Mouse (Mus musculus): ENCODE measurements at regions not wholly inside any gene's neighbourhood (a gene's known extent, or its start where the extent isn't known, plus 50 kb on each side); places are given as distances from the start of the nearest gene placed in this dataset.
A peak's percentile ranks its signal among the peaks of the same experiment; 100 is the strongest.

DNA sequence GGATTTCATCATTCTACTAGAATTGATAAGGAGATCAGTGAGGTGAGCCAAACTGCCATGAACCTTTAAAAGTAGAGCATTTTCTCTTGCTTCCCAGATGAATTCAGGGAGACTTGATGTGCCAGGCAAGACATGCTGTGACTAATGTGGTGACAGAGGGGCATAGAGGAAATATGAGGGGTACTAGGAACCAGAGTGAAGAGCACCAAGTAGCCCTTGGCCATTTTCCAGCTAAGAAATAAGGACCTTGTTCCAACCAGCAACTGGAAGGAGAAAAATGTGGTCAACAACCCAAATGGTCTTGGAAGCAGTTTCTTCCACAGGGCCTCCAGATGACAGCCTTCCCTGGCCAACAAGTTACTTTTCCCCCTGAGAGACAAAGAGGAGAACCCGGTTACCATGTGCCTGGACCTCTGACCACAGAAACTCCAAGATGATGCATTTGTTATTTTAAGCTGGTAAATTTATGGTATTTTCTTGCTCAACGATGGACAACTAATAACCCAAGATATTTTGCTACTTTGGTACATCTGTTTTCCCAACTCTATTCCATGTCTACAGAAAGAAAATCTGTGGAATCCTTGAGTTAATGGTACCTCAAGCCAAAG lies 351.8 kb downstream of the Osr1 start:
- DNase-seq (ENCODE audit: extremely low spot score, low spot score), result no peak

GRCm38 (mm10) chr12:9924561-9924960 lies 354.6 kb downstream of the Osr1 start:
- no peak for DNase-seq (ENCODE audit: extremely low spot score, low spot score)

GRCm38 (mm10) chr12:9934158-9934557 lies 364.2 kb downstream of the Osr1 start:
- no peak for DNase-seq (ENCODE audit: extremely low spot score, low spot score)

- DNase-seq (ENCODE audit: extremely low spot score, low spot score), result no peak
These were observed 371.4 kb downstream of the Osr1 start for GRCm38 (mm10) chr12:9941357-9941756.

DNA sequence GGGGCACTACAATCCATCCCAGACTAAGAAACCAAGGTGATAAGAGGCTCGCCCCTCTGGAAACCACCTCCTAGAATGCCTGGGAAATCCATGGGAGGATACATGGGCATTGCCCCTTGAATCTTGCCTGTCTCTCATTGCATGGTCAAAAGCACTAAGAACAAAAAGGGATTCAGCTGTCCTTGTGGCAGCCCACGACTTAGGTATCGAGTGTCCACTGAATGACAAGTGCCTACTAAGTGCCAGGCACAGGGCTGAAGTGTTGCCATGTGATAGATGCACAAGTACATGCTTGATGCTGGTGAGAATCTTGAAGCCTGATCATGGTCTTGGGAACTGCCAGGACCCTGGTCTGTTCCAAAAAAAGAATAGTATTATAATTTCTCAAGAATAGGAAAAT lies 371.9 kb downstream of the Osr1 start:
- DNase-seq (ENCODE audit: extremely low spot score, low spot score), result no peak

DNA sequence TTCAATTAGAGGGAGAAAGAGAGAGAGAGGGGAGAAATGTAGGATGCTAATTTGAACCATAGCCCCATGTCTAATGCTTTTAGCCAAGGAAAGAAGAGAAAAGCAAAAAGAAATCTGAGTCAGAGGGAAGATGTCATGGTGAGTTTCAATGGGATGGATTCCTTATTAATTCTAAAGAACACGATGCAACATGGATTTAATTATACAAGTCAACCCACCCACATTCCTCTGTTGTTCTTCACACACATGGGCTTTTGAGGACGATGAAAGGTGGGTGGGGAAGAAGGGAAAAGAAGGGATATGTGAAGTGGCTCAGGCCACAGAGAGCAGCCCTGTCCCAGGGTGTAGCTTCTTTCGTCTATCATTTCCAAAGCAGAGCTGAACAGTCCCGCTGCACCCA lies 378.9 kb downstream of the Osr1 start:
- DNase-seq (ENCODE audit: extremely low spot score, low spot score), result no peak

GRCm38 (mm10) chr12:9952372-9952771 lies 382.5 kb downstream of the Osr1 start:
- no peak for DNase-seq (ENCODE audit: extremely low spot score, low spot score)

GRCm38 (mm10) chr12:9954178-9954888 lies 384.4 kb downstream of the Osr1 start:
- DNase-seq (ENCODE audit: extremely low spot score, low spot score), result no peak

GRCm38 (mm10) chr12:9969390-9969789 lies 399.5 kb downstream of the Osr1 start:
- DNase-seq (ENCODE audit: extremely low spot score, low spot score), result no peak

DNA sequence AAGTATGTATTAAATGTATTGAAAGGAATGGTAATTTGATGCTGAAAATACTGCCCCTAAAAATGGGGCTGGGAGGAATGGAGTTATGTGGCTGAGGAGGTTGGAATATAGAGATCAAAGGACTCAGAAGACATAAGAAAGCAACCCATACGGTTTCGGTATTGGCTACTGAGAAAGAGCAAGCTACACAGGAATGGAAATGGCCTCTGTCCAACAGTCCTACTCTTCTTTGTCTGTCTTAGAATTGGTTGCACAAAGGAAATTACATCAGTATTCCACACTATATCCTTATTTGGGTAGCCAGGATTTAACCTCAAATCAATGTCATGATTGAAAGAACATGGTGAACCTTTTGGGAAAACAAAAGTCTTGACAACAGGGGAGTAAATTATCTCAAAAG lies 399.0 kb upstream of the Nt5c1b start:
- no peak for DNase-seq (ENCODE audit: extremely low spot score, low spot score)

DNA sequence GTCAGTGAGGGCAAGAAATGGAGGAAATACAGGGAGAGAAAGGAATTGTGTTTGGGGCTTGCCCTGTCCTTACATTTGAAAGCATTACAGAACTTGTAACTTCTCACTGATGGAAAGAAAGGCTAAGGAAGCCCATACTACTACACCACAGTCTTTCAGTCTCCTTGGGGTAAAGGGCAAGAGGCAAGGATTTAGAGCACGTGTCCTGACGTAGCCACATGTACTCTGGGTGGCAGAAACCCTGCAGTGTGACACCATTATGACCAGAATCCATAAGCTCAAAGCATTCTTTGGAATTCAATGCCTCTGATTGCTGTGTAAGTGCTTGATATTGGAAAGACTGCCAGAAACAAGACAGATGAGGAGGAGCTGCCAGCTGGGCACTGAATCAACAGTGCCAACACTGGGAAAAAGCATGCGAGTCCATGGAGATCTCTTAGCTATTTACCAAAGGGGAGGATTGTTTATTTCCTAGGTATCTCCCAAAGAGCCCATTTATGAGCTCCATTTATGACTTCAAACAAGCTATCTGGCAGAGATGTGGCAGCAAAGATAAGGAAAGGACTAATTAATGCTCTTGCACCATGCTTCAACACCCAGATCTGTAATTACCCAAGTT lies 391.2 kb upstream of the Nt5c1b start:
- DNase-seq (ENCODE audit: extremely low spot score, low spot score), result no peak

- no peak for DNase-seq (ENCODE audit: extremely low spot score, low spot score)
These were observed 390.7 kb upstream of the Nt5c1b start for GRCm38 (mm10) chr12:9979113-9979507.

DNA sequence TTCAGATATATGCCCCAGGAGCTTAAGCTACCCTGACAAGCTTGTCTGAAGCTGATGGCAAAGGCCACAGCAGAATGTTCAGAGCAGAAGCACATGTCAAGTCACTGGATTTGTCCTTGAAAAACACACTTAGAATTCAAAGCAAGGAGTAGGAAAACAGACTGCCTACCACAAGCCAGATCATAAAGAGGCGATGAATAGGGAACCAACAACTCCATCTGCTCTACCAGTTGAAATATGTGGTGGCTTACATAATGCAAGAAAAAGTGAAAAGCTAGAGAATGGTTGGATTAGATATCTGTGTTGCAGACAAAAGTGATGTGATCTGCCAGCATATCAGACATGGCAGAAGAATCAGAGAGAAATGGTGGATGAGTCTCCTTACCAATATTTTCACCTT lies 378.5 kb upstream of the Nt5c1b start:
- DNase-seq (ENCODE audit: extremely low spot score, low spot score), result no peak

DNA sequence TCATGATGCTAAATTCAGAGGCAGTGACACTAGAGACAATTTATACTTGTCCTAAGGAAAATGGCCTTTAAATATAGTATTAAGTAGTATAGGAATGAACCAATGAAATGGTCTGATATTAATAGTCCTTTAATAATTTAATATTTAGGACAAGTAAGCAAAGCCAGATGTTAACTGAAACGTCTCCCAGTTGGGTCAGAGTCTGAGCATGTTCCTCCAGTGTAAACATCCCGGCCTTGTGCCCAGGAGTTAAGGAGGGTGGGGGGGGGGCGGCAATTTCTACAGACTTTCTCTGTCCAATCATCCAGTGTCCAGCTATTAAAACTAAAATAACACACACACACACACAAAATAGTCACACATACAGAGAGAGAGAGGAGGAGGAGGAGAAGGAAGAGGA lies 374.1 kb upstream of the Nt5c1b start:
- no peak for DNase-seq (ENCODE audit: extremely low spot score, low spot score)

- no peak for DNase-seq (ENCODE audit: extremely low spot score, low spot score)
These were observed 373.2 kb upstream of the Nt5c1b start for GRCm38 (mm10) chr12:9996455-9997189.

GRCm38 (mm10) chr12:9997190-9997561 lies 372.6 kb upstream of the Nt5c1b start:
- DNase-seq (ENCODE audit: extremely low spot score, low spot score), result no peak

GRCm38 (mm10) chr12:9997571-9997970 lies 372.2 kb upstream of the Nt5c1b start:
- no peak for DNase-seq (ENCODE audit: extremely low spot score, low spot score)

DNA sequence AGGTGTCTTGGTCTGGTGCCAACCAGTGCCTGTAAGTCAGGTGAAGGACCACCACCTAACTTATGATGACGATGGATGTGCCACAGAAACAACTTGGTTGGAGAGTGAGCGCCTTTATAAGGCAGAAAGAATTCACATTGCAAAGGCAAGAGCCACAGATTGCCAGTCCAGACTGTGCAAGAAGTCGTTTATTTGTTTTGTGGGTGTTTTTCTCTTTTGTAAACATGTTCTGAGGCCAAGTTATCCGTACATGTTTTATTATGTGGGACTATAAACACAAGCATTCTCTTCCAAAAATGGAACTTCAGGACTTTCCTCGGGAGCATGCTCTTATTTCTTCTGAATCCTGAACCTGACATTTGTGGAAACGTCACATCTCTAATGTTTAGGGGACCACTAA lies 369.8 kb upstream of the Nt5c1b start:
- no peak for DNase-seq (ENCODE audit: extremely low spot score, low spot score)

- no peak for DNase-seq (ENCODE audit: extremely low spot score, low spot score)
These were observed 361.3 kb upstream of the Nt5c1b start for GRCm38 (mm10) chr12:10008473-10008872.

DNA sequence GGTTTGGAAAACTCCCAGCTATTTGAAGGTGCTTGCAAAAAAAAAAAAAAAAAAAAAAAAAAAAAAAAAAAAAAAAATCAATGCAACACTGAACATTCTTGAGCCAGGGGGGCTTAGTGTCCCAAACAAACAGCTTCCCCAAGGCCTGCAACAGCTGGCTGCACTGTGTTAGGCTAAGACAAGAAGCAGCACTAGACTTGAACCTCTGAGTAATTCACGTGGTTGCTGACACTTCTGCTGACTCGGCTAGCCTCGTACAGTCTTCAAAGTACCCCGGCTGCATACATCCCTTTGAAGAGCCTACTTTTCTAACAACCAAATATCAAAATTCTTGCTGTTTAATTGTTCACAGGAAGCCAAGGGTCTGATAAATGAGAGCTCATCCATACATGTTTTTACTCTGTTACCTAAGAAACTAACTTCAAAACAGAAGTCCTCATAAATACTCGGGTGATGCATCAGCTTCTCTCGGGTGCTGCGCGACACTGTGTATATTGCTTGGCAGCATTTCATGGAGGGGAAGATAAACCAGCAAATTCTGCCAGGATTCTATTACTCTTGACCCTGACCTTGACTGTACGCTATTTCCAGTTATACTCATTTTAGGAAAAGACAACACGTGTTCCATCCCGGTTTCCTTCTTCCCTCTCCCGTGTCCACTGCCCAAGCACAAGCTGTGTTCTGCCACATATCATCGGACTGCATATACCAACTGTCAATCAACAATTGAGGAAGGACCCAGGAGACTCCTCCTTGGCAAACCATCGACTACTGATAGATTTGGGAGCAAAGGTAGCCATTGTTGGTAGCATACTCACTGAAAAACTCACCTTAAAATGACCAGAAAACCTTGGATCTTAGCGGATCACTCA lies 352.8 kb upstream of the Nt5c1b start:
- DNase-seq (ENCODE audit: extremely low spot score, low spot score), result no peak

GRCm38 (mm10) chr12:10035479-10035878 lies 334.3 kb upstream of the Nt5c1b start:
- peak; percentile 32 for DNase-seq (ENCODE audit: extremely low spot score, low spot score)
